Mouse (Mus musculus) adrenal gland, postnatal 25 days (tissue): Measurements from ENCODE around the gene Nav2. TPM values are rescaled to one million over a fixed set of nuclear protein-coding genes. Genes with fewer than 3 reads are reported as not detected.

ENCODE experiments used
- DNase-seq: peaks from one replicate; pipeline ENCODE4 v3.0.0; 2021; ENCODE audit warnings: mixed read lengths
- total RNA-seq: library from RNA; stranded (reverse); gene quantifications from 2 replicates; pipeline ENCODE4 v1.2.3, GENCODE M21; 2021

Gene Nav2
- total RNA-seq, 1 experiment from 2014 or later = 11.6 TPM

GRCm38 (mm10) chr7:49334163-49334562 lies 425.6 kb downstream of the Nav2 start:
- DNase-seq = no peak

- DNase-seq = no peak
Observed at GRCm38 (mm10) chr7:49335056-49335455, 426.5 kb downstream of the Nav2 start.

GRCm38 (mm10) chr7:49336725-49337124 lies 428.2 kb downstream of the Nav2 start:
- DNase-seq = no peak

GRCm38 (mm10) chr7:49337710-49338109 lies 429.2 kb downstream of the Nav2 start:
- DNase-seq = no peak

- DNase-seq = no peak
Observed at GRCm38 (mm10) chr7:49339953-49340352, 431.4 kb downstream of the Nav2 start.

- DNase-seq = no peak
Observed at GRCm38 (mm10) chr7:49341151-49341918, 432.8 kb downstream of the Nav2 start.

- DNase-seq = no peak
Observed at GRCm38 (mm10) chr7:49341919-49342529, 433.5 kb downstream of the Nav2 start.

GRCm38 (mm10) chr7:49342556-49343080 lies 434.1 kb downstream of the Nav2 start:
- no peak for DNase-seq

- no peak for DNase-seq
Observed at GRCm38 (mm10) chr7:49343081-49343600, 434.6 kb downstream of the Nav2 start.

GRCm38 (mm10) chr7:49343752-49344484 lies 435.4 kb downstream of the Nav2 start:
- no peak for DNase-seq

- DNase-seq = no peak
Observed at GRCm38 (mm10) chr7:49347338-49348272, 439.1 kb downstream of the Nav2 start.

- DNase-seq = no peak
Observed at GRCm38 (mm10) chr7:49348636-49349035, 440.1 kb downstream of the Nav2 start.

GRCm38 (mm10) chr7:49350321-49351007 lies 441.9 kb downstream of the Nav2 start:
- no peak for DNase-seq

GRCm38 (mm10) chr7:49351596-49352258 lies 443.2 kb downstream of the Nav2 start:
- DNase-seq = no peak

GRCm38 (mm10) chr7:49357441-49358165 lies 449.1 kb downstream of the Nav2 start:
- no peak for DNase-seq

- DNase-seq = no peak
Observed at GRCm38 (mm10) chr7:49359120-49359519, 450.6 kb downstream of the Nav2 start.

- DNase-seq = no peak
Observed at GRCm38 (mm10) chr7:49360597-49360996, 452.1 kb downstream of the Nav2 start.

- no peak for DNase-seq
Observed at GRCm38 (mm10) chr7:49361465-49362090, 453.1 kb downstream of the Nav2 start.
